Mouse (Mus musculus) midbrain, embryonic 11.5 days (tissue): ENCODE results near the gene Selenon. TPM values are rescaled to one million over a fixed set of nuclear protein-coding genes. Genes with fewer than 3 reads are reported as not detected.

Experiments used
- ATAC-seq: fragments of 200-750 bp; cut with Nextera tagmentation; 2 replicates; pipeline ENCODE4 v1.8.0; 2017; ENCODE audit warnings: moderate TSS enrichment, moderate library complexity; ENCODE audit not compliant: low FRiP score
- DNase-seq: peaks from one replicate; pipeline ENCODE4 v3.0.0; 2015; ENCODE audit warnings: low spot score; ENCODE audit errors: missing footprints
- H3K27ac ChIP-seq: fragments of 300-500 bp; sonication (generic); 2 replicates; pipeline ENCODE4 v1.5.1; 2014; ENCODE audit warnings: low read depth, low read length
- H3K27me3 ChIP-seq: fragments of 300-500 bp; sonication (generic); 2 replicates; pipeline ENCODE4 v1.6.1; 2014; ENCODE audit warnings: mild to moderate bottlenecking, low read length, moderate library complexity, mixed read lengths; ENCODE audit not compliant: control insufficient read depth, insufficient read depth
- H3K36me3 ChIP-seq: fragments of 300-500 bp; sonication (generic); 2 replicates; pipeline ENCODE4 v1.6.1; 2014; ENCODE audit warnings: mild to moderate bottlenecking, low read length, moderate library complexity, mixed read lengths; ENCODE audit not compliant: control insufficient read depth, insufficient read depth
- H3K4me1 ChIP-seq: fragments of 300-500 bp; sonication (generic); 2 replicates; pipeline ENCODE4 v1.6.1; 2014; ENCODE audit warnings: low read length; ENCODE audit not compliant: control insufficient read depth, insufficient read depth
- H3K4me2 ChIP-seq: fragments of 300-500 bp; sonication (generic); 2 replicates; pipeline ENCODE4 v1.6.1; 2014; ENCODE audit warnings: mild to moderate bottlenecking, moderate library complexity
- H3K4me3 ChIP-seq: fragments of 300-500 bp; sonication (generic); 2 replicates; pipeline ENCODE4 v1.5.1; 2014; ENCODE audit warnings: low read depth, low read length
- H3K9ac ChIP-seq: fragments of 300-500 bp; sonication (generic); 2 replicates; pipeline ENCODE4 v1.6.1; 2014; ENCODE audit warnings: low read length
- H3K9me3 ChIP-seq: fragments of 300-500 bp; sonication (generic); 2 replicates; pipeline ENCODE4 v1.6.1; 2016; ENCODE audit warnings: low read length; ENCODE audit not compliant: control insufficient read depth
- WGBS: fragments of 180-500 bp; shearing (Covaris S2); extraction: QIAGEN DNeasy Blood & Tissue Kit; methylation state at CpG from one replicate; pipeline ENCODE4 v1.1.7; 2014; 5-methylcytosine and 5-hydroxymethylcytosine counted together
- polyA plus RNA-seq: library from polyadenylated mRNA; unstranded; fragments of >200 nt; fragmentation: Nextera tagmentation; extraction: Ambion mirVana; gene quantifications from 2 replicates; pipeline ENCODE4 v1.2.1, GENCODE M21; 2014

Gene Selenon
- polyA plus RNA-seq, 1 experiment from 2014 or later, result 24.6 TPM

DNA sequence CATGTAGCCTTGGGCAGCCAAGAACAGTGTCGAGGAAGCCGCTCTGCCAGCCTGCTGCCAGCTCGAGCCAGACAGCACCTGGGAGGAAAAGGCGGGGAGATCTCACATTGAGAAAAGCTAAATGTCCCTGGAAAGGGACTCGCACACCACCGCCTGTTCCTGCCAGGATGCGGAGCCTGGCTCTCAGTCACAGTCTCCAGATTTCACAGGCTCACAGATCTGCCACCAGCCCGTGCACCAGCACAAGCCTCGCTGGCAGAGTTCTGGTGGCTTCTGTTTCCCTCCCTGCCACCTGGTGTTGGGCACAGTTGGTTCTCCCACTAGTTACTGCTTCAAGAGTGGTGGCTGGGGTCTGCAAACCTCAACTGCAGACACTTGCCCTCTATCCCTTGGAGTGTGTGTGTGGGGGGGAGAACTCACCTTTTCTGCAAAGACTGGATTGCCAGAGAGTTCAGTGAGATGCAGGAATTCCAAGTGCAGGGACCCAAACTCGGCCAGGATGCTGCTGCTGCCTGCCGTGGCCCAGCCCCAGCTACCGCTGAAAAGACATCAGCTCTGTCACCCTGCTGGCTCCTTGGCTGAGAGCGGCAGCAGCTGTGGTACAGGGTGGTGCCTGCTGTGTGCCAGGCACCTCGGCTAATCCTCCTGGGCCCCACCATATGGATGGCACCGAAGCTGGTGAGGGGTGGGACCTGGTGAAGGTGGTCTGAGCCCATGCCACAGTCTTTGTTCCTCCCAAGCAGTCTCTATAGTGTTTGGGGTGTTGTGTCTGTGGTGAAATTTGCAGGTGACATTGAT lies 28.6 kb upstream of the Selenon start:
- Histone ChIP-seq H3K4me2 (no peak overlapping the region), H3K9me3 (no peaks in the 10 kb centered on the region), H3K36me3 (no peaks in the 10 kb centered on the region), H3K27me3 (no peaks in the 10 kb centered on the region), H3K27ac (no peak overlapping the region), H3K4me3 (no peak overlapping the region), H3K4me1 (peaks cover 11% of the 10 kb centered on the region), H3K9ac (no peak overlapping the region)
- DNase-seq (no peak), ATAC-seq (no peak)
- WGBS, result 75% methylated on average over 15 of the region's 15 CpGs

DNA sequence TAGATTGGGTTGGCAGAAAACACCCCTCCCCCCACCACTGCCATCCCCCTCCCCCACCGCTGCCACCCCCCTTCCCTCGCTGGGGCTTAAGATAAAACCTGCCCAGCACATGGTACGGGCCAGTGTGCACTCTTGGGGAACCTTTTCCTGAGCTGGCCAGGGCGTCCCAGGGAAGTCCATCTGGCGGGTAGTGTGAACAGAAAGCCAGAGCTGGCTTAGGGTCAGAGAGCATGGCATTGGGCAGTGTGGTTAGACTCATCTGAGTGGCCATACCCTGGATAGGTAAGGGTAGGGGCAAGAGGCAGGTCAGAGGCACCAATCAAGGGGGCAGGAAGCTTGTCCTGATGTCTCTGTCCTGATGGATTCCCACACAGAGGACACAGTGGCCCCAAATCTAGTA lies 27.7 kb upstream of the Selenon start:
- no peak overlapping the region for H3K27ac ChIP-seq
- ATAC-seq, result no peak

DNA sequence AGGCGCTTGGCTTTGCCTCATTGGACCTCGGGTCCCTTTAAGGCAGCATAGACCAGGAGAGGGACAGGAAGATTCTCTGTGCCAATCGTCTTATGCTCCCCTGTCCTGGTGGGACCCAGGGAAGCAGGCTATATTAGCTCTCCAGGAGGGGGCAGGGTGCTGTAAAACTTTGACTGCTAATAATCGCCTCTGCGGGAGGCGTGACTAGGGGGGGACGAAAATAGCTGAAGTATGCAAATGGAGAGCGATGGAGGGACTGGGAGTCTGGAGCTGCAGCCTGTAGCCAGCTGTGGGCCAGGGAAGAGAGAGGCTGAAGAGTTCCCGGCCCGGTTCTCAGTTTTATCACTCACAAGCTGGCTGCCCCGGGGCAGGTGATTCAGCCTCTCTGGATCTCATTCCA lies 27.2 kb upstream of the Selenon start:
- Histone ChIP-seq H3K4me3 (no peak overlapping the region), H3K4me2 (no peak overlapping the region), H3K9me3 (no peaks in the 10 kb centered on the region), H3K36me3 (no peaks in the 10 kb centered on the region), H3K9ac (peak overlapping the region; percentile 5; the same call in 1 of the 2 replicates), H3K27me3 (no peaks in the 10 kb centered on the region), H3K4me1 (peaks cover 11% of the 10 kb centered on the region), H3K27ac (no peak overlapping the region)
- no peak for DNase-seq
- no peak for ATAC-seq
- WGBS, result 24% methylated on average over 11 of the region's 11 CpGs

More for the DNA sequence above, 27.7 kb upstream of the Selenon start:
- Histone ChIP-seq H3K4me3 (no peak overlapping the region), H3K9ac (peak overlapping the region; percentile 5; the same call in 1 of the 2 replicates), H3K4me2 (no peak overlapping the region), H3K4me1 (peaks cover 11% of the 10 kb centered on the region), H3K9me3 (no peaks in the 10 kb centered on the region), H3K36me3 (no peaks in the 10 kb centered on the region), H3K27me3 (no peaks in the 10 kb centered on the region)
- 27% methylated on average over 5 of the region's 5 CpGs for WGBS
- no peak for DNase-seq

DNA sequence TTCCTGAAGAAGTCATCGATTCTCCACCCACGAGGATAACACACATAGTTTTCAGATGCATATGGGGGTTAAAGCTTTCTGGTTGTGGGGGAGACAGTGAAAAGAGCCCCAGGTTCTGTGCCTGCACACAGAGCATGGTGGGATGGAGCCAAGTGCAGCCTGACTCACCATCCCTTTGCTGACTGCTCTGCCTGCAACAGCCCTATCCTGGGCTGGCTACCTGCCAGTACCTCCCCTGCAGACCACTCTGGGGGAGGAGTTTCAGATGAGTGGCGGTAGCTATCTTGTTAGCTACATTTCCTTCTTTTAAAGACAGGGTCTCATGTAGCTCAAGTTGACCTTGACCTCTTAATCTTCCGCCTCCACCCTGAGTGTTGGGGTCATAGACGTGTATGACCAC lies 26.4 kb upstream of the Selenon start:
- no peak overlapping the region for H3K4me3 ChIP-seq
- H3K9ac ChIP-seq, result no peak overlapping the region
- DNase-seq (no peak), ATAC-seq (no peak)
- no peak overlapping the region for H3K27ac ChIP-seq
- no peak overlapping the region for H3K4me2 ChIP-seq
- H3K27me3 ChIP-seq, result no peaks in the 10 kb centered on the region
- WGBS, result 74% methylated on average over 5 of the region's 5 CpGs
- peaks cover 11% of the 10 kb centered on the region for H3K4me1 ChIP-seq
- no peaks in the 10 kb centered on the region for H3K9me3 ChIP-seq
- H3K36me3 ChIP-seq, result no peaks in the 10 kb centered on the region

DNA sequence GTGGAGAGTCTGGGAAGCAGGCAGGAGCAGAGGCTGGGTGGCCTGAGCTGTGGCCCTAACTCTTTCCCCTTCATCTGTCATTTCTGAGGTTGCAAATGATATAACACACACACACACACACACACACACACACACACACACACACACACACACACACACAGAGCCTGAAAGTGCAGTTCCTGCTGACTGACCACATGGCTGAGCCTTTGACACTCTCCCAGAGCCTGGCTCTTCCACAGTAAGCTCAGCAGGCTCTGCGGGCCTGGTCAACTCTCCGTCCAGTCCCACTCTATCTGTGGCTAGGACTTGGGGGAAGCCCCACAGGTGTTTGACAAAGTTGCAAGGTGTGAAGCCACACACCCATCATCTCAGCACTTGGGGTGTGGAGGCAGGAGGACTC lies 25.3 kb upstream of the Selenon start:
- Histone ChIP-seq H3K4me2 (no peak overlapping the region), H3K9ac (no peak overlapping the region), H3K4me3 (no peak overlapping the region), H3K36me3 (no peaks in the 10 kb centered on the region), H3K9me3 (no peaks in the 10 kb centered on the region), H3K27me3 (no peaks in the 10 kb centered on the region), H3K27ac (no peak overlapping the region), H3K4me1 (peaks cover 11% of the 10 kb centered on the region)
- WGBS, result 77% methylated on average over 2 of the region's 2 CpGs
- ATAC-seq (no peak), DNase-seq (no peak)

DNA sequence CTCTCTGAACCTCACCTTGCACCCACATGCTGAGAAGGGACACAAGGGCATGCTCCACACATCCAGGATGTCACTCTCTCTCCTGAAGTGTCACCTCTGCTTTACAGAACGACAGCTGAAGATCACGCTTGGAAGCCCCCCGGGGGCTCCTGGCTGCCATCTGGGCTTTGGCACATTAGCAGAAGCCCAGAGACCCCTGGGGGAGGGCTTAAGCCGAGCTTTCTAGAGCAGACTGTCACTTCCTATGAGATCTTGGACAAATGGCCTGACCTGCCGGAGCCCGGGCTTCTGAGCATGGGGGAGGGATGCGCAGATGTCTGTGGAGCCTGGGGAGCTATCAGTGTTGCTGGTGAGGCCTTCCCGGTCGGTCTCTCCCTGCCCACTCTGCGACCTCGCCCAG lies 23.5 kb upstream of the Selenon start:
- H3K9ac ChIP-seq, result no peak overlapping the region
- no peak overlapping the region for H3K4me3 ChIP-seq
- WGBS, result 52% methylated on average over 11 of the region's 11 CpGs
- H3K9me3 ChIP-seq, result no peaks in the 10 kb centered on the region
- no peak overlapping the region for H3K4me2 ChIP-seq
- H3K36me3 ChIP-seq, result no peaks in the 10 kb centered on the region
- peaks cover 9% of the 10 kb centered on the region for H3K4me1 ChIP-seq
- H3K27ac ChIP-seq, result no peak overlapping the region
- DNase-seq (no peak), ATAC-seq (no peak)
- no peaks in the 10 kb centered on the region for H3K27me3 ChIP-seq

DNA sequence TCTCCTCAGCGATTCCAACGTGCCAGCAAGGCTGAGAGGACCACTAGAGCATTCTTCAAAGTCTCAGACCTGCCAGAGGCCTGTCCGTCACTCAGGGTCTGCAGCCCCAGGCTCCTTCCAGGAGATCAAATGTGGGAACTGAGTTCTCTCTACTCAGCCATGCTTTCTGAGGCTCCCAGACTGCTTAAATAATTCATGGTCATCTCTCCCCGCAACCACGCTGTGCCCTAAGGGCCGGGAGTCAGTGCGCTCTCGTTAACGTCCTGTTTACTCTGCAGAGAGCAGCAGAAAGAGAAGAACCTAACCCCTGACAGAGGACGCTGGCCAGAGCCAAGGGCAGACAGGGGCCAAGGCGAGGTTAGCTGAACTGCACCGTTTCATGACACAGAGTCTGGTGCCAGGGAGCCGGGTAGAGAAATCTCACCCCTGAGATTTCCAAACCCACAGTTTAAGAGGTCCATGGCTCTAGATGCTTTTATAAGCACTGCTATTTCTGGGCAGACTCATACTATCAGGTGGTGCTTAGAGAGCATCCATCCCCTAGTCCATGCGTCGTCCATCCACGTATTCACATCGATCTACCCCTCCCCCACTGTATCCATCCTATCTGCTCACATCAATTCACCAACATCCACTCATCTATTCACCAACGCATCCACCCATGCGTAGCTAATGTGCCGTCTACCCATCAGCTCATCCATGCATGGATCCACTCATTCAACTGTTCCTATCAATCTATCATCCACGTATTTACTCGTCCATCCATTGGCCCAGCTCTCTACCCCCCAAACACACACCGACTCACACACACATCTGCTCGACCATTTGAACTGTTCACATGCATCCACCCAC lies 20.7 kb upstream of the Selenon start:
- DNase-seq (no peak), ATAC-seq (no peak)
- H3K27ac ChIP-seq, result no peak overlapping the region
- no peaks in the 10 kb centered on the region for H3K9me3 ChIP-seq
- H3K36me3 ChIP-seq, result no peaks in the 10 kb centered on the region
- no peak overlapping the region for H3K9ac ChIP-seq
- peaks cover 2% of the 10 kb centered on the region for H3K4me1 ChIP-seq
- H3K27me3 ChIP-seq, result no peaks in the 10 kb centered on the region
- no peak overlapping the region for H3K4me3 ChIP-seq
- H3K4me2 ChIP-seq, result no peak overlapping the region
- 89% methylated on average over 24 of the region's 24 CpGs for WGBS

DNA sequence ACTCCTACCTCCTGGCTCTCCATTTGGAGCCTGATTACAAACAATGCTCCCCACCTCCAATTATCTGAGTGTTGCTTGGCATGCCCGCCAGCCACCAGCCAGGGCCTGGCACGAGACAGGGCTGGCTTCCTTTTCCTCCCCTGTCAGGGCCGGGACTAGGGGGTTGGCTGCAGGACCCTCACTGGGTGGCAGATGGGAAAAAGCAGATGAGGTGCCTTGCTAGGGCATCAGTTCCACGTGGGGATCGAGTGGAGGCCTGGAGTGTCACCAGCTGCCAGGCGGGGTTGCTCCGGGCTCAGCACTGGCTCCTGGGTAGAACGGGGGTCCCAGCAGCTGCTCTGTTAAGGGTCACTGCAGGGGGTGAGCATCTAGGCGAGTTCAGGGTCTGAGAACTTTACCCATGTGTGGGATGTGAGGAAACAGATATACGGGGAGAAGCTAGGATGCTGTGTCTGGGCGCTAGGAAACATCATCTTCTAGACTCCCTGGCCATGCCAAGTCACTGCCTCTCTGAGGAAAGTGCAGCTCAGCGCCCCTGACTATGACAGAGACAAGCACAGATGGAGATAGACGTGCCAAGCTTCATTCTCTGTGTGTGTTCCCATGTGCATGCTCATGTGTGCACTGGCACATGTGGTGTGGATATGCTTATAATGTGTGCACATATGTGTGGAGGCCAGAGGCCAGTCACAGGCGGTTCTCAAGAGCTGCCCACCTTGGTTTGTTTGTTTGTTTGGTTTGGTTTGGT lies 18.9 kb upstream of the Selenon start:
- Histone ChIP-seq H3K4me2 (no peak overlapping the region), H3K27me3 (no peaks in the 10 kb centered on the region), H3K4me1 (peaks cover 4% of the 10 kb centered on the region), H3K9me3 (no peaks in the 10 kb centered on the region), H3K9ac (no peak overlapping the region), H3K36me3 (no peaks in the 10 kb centered on the region), H3K27ac (no peak overlapping the region), H3K4me3 (no peak overlapping the region)
- 79% methylated on average over 14 of the region's 14 CpGs for WGBS
- ATAC-seq (no peak), DNase-seq (no peak)
